Mouse (Mus musculus) testis, postnatal 14 days (tissue): ENCODE data around the gene Dnmt1.

Experiments
- DNase-seq: peaks from one replicate; pipeline ENCODE4 v3.0.0; 2021; ENCODE audit warnings: low spot score

Dnmt1 gene

DNA sequence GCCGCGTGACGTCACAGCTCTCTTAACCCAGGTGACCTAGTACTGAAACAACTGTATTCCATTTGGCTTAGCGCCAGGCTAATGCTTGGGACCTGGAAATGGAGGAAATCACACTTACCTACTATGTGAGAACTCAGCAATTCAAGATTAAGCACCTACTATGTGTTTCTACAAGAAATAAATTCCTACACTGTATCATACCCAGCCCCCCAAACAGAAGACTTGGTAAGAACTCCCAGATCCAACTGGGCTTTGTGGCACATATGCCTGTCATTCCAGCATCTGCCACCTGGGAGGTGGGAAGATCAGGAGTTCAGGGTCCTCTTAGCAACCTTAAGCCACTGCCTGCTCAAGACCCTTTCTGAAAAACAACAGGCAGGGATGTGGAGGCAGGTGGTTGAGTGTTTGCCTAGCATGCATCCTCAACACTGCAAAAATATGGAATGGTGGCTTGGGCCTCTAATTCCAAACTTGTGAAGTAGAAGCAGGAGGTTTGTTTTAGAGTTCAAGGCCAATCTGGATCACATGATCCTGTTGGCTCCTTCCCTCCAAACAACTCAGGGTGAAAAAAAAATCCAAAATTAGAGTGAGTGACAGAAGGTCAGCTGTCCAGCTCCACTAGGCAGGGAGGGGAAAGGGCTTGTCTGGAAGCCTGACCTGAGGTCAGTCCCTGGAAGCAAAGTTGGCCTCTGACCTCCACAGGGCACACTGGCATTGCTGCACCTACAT, 17.4 kb upstream of the Dnmt1 start:
- DNase-seq = no peak

DNA sequence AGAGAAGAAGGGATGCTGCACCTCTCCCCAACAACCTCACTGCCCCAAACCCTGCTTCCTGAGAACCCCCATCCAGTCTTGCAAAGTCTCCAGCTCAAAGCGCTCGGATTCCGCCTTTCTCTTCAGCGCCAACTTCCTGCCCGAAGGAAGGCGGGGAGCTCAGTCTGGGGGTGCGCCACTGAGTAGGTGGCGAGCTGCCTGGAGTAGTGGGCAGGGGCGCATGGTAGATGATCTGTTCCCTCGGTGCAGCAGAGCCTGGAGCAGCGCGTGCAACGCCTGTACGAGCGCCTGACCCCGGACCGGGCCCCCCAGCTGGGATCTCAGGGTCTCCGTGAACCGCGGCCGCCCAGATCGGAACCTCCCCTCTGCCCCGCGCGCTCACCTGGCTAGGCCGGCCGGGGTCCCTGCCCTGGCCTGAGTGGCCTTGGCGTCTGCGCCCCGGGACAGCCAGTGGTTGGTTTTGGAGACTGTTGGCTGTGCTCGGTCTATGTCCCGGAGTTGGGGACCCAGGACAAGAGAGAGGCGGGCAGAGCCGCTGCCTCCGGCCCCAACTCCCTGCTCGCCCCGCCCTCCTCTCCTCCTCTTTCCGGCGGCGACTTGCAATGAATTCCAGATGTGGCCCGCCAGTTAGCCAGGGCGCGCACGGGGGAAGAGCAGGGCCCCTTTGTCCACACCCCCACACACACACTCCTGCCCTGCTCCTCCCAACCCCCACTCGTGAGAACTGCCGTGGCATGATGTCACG, 16.7 kb upstream of the Dnmt1 start, which contains the start of gene S1pr2:
Gene S1pr2, minus strand, starts transcription at position 566 of the 745 bp plus-strand sequence.
- peak; percentile 77 for DNase-seq

DNA sequence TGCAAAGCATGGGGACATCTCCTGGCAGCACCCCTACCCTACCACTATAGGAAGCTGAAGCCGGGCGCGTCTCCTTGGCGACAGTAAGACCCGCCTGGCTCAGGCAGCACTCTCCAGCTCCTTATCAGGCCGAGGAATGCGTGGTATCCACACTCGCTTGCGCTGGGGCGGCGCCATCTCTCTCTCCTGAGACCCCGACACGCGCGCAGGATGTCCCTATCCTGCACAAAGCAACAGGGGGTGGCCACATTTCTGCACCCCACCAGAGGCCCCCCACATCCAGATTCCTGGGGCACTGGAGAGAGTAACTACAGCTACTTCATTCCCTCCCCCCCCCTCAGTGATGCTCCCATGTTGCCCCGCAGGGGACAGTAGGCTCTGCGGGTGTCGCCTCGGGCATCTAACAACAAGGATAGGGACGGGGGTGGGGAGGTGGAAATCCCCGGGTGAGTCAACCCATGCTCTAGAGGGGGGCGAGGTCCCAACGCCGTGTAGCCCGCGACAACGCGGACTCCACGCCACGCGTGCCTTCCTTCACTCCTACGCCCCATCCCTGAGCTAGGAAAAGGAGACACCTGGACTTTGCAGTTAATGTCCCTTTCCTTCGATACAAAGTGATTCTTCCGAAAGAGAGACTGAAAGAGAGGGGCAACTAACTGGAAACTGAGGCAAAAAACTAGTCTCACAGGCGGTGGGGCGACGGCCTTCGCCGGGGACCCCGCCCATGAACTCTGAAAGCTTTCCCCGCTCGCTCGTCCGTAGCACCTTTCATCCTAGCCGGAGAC, 15.9 kb upstream of the Dnmt1 start:
- DNase-seq = peak; percentile 50

DNA sequence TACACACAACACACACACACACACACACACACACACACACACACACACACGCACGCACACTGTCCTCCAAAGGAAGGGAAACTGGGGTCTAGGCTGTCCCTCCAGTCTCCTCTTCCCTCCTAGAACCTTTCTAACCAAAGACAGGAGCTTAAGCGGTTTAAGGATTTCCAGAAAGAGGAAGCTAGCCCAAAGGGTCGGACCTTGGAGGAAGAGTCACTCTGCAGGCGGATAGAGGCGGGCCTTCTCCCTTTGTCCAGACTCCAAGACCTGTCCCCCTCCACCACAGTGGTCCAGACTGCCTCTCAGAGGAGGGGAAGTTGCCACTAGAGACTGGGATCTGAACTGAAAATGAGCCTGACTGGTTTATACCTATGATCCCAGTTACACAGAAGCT, 14.0 kb upstream of the Dnmt1 start:
- no peak for DNase-seq

DNA sequence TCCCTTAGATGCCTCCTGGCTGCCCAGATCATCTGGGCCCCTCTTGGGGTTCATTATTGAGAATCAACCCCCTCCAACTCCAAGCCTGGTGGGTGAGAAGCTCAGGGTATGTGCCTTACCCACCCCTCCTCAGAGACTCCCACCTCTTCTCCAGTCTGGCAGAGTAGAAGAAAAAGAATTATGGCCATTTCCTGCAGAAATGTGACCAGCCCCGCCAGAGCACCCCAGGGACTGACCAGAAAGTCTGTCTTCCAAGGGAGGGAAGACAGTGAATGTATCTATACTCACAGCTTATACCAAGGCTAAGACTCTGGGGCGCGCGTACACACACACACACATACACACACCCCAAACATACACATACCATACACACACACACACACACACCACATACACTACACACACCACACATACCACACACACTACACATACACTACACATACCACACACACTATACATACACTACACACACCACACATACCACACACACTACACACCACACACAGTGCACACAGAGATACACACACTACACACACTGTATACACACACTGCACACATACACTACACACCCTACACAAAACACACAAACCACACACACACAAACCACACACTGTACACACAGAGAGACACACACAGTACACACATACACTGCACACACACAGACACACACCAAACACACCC, 13.5 kb upstream of the Dnmt1 start:
- no peak for DNase-seq

DNA sequence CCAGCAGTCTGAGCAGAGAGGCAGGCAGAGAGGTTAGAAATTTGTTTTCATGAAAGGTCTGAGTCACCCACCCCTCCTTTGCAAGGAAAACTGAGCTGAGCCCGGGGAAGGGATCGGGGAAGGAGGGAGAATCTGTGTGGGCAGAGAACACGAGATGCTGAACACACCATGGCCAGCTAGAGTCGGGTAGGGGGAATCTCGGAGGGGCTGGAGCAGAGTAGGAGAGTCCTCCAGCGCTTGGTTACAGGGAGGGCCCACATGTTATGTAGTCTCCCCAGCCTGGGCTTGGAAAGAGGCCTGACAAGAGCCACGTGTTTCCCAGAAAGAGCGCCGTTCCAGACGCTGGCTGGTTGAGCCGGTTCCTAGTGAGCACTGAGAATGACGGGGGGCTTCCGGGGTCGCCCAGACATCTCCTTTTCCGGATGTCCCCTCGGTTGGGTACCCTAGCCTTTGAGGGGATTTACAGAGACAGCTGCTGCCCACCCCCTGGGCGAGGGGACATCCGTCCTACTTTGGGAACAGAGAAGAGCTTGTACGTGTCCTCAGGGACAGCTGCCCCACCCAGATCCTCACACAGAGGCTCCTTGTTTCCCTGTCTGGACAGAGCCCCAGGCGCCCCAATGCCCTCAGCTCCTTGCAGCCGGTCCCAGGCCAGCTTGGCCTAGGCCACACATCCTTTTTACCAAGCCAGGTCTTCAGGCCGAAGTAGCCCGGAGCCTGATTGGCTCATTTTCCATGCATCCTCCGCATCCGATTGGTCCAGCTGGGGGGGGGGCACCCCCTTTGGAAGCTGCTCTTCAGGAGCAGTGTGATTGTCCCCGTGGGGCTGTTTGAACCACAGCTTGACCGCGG, 12.7 kb upstream of the Dnmt1 start:
- peak; percentile 37 for DNase-seq

DNA sequence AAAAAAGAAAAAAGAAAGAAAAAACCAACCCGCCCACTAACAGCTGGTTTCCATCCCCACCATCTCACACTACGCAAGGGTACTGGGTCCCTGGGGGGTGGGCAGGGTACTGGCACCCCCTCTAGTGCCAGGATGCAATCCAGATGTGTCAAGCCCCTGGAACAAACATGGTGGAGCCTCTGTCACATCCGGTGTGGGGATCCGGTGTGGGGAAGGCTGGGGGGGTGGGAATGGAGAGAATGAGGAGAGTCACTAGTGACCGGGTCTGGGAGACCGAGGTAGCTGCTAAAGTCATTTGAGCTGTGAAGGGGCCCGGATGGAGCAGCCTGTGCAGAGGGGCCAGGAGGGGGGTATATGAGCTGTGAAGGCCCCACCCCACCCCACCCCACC, 12.1 kb upstream of the Dnmt1 start:
- DNase-seq = no peak

DNA sequence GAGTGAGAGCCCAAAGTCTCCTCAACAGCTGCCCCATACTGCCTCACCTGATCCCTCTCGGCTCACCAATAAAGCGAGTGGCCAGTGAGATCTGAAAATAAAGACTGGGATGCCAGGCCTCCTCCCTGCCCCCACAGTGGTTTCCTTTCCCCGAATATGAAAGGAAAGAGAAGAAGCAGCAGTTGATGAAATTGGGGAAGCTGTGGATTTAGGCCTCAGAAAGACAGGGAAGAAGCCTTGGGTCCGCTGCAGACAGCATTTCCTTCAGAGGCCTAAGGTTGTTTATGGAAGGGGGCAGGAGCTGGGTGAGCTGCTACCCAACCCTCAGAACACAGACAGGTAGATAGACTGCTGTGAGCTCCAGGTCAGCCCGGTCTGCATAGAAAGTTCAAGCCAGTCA, 7.1 kb upstream of the Dnmt1 start:
- no peak for DNase-seq

DNA sequence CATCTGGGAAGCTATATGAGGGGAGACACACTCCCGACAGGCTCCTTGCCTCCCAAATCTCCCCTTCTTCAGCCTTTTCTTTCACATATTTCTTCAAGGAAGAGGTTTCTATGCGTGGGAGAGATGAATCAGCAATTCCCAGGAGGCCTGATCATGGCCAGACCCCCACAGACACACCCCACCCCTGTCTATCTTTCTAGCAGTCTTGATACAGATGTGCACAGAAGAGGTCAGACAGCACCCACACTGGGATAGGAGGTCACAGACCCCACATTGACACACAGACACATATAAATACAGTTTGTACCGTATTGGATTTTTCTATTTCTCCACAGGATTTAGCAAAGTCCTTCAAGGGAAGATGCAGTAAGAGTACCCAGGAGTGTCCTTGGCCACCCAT, 6.3 kb upstream of the Dnmt1 start:
- DNase-seq = no peak

DNA sequence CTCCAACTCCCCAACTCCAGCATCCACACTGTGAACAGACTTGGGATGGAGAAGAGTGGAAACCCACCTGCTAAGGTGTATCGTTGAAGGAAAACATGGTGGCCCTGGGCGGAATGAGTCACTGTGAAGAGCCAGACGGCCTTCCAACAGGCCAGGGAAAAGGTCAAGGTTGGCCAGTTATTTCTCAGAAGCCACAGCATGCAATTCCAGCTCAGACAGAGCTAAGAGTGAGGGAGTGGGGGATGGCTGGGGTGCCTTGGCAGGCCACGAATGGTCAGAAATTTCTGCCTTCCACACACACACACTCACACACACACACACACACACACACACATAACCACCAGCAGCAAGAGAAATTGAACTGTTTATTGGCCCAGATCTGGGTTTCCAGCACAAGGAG, 5.9 kb upstream of the Dnmt1 start:
- DNase-seq = no peak

DNA sequence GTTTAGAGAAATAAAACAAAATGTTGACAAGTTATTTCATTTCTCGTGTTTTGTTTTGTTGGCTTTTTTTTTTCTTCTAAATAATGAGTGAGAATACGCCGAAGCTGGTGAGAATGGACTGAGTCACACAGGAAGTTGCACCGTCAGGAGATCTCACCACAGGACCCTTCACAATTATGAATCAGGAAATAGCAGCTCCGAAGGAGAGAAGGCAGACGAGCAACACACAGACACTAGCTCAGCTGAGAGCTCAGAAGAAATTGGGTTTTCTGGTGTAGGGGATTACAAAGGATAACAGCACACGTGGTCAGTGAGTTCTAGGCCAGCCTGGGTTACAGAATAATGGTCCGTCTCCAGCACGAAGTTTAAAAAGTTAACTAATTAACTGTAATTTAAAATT, 1.9 kb upstream of the Dnmt1 start:
- no peak for DNase-seq

DNA sequence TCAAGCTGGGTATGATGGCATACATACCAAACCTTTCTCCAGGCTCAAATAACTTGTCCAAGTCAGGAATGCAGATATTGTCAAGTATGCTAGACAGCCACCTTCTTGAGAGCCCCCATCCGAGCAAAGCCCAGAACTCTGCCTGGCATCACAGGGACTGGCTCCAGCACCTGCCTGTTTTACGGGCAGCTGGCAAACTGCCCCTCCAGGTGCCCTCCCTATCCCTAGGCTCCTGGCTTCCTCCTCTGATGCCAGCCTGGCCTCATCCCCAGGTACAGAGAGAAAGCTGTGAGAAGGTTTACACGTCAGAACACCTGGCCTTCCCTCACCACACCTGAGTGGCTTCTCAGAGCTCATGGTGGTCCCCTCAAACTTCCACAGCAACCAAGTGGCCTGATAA, 2.7 kb downstream of the Dnmt1 start:
- DNase-seq = no peak

DNA sequence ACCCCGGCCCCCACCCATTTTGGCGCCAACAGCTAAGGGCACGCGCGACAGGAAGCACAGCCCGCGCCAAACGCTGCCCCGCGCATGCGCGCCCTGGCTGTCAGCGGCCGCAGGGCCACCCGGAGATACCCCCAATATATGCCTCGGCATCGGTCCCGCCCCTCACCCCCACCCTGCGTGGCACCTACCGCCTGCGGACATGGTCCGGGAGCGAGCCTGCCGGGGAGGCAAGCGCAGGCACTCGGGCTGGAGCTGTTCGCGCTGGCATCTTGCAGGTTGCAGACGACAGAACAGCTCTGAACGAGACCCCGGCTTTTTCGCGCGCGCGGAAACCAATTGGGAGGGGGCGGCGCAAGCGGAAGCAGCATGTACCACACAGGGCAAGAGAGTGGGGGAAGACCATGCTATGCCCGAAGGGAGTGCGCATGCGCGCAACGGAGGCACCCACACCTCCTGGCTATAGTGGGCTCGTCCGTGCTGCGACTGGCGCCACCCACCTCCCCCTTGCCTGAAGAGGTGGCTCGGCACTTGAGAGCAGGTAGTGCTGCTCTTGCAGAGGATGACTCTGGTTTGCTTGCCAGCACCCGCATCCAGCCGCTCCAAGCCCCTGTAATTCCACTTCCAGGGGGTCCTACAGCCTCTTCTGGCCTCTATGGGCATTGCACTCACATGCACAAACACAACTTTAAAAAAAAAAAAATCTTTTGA, 7.0 kb downstream of the Dnmt1 start:
- DNase-seq = peak; percentile 96

DNA sequence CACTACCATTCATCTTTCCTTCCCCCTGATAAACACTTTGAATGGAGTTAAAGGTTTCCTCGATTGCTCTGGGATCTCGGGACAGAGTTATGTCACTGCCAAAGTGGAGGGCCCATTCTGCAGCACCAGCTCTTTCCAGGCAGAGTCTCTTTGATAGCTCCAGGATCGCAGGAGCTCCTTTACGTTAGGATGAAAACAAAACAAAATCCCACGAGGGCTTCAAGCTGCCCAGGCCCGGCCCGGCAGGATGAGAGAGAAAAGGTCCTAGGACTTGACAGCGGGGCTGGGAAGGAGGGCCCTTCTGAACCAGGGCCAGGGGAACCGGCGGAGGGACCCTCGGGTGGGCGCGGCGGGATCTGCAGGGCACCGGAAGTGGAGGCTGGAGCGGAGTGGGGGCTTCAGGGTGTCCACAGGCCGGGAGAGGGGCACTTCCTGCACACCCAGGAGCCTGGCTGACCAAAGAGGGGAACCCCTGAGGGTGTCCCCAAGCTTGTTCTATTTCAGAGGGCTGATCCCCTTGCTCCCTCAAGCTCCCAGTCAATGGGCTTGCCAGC, 7.6 kb downstream of the Dnmt1 start:
- no peak for DNase-seq

DNA sequence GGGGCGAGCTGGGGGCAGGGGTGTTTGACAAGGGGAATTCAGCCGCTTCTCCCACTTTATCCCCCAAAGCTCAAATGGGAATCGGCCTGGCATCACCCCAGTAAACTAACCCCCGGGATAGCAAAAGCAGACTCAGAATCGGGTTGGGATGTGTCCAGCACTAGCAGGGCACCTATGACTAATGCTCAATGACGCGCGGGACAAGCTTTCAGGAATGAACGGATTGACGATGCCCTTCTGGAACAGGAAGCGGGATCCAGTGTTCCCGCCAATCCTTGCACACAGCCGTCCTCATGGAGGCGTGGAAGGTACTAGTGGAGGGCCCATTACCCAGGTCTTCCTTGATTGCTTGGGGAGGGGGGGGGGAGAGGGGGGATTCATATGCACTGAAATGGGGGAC, 8.2 kb downstream of the Dnmt1 start:
- no peak for DNase-seq

DNA sequence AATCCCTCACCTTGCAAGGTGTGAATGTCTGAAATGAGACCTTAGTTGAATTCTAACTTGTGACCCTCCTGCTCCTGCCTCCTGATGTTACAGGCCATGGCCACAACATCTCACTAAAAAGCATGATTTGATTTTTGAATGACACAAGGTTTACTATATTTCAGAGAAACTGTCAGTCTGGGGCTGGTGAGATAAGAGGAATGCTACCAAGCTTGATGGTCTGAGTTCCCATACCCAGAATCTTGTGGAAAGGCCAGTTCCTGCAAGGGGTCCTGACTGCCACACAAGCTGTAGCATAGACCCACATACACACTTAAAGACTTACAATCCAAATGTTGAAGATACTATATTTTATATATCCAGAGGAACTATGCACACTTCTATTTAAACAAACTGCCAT, 9.3 kb downstream of the Dnmt1 start:
- no peak for DNase-seq

DNA sequence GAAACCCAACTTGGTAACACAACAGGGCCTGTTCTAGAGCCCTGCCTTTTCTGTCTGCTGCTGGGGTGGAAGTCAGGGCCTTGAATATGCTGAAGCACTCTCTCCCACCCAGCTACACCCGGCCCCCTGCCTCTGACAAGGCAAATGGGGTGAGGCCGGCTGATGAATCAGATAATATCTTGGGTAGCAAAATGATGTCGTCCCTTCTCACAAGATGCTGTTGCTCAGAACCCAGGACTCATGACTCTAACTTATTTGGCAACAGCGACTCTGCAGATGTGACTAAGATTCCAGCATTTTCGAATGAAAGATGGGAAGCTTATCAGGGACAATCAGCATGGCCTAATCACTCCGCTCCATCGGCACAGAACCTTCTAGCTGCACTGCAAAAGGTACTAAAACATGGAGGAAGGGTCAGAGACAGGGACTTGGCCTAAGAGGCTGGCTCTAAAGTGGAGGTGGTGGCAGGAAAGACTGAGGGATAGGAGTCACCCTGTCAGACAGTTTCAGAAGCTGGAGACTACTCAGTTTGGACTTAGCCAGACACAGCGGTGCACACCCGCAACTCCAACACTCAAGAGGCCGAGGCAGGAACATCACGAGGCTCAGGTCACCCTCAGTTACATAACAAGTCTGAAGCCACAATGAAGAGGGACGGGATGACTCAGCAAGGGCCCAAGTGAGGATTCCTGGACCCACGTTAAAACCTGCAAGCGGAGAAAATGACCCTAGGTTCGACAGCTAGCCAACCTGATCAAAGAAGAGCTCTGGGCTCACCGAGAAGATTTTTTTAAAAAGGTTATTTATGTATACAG, 13.4 kb downstream of the Dnmt1 start:
- DNase-seq = no peak

DNA sequence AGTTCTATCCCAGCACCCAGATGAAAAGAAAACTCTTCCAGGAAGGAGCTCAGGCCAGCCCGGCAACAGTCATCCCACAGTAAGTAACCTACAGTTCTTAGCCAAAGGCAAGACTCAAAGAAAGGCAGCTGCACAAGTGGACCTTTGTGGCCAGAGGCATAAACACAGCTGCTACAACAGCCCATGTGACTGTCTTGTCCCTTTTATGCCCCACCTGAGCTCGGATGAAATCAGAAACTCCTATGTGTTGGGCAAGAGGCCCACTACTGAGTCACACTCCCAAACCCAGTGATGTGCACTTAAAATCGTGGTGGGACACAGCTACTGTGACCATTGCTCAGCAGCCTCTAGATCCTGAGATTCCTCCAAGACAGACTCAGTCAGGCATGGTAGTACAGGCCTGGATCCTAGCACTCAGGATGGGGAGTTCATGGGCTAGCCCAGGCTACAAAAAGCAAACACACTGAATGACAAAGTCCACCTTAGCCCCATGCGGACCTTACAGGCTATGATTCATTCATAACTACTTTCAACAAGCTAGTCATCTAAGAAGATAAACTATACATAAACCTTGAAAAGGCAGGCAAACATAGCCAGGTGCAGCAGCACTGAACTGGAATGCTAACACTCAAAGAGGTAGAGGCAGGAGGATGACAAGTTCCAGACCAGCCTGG, 14.9 kb downstream of the Dnmt1 start:
- DNase-seq = no peak

DNA sequence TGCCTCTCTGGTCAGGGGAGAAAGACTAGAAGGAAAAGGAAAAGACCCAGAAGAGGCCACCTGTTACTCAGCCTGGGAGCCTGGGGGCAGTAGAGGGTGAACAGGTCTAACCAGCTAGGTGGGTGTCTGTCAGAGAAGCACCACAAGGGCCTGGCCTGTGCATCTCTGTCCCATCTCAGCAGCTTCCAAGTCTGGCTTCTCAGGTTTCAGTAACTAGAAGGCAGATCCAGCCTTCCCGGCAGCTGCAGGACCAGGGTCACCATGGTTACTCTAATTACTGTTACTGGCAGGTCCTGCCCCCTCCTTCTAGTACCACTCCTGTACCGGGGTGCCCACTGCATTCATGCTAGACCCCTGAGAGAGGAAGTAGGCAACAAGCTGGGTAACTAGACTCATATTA, 15.8 kb downstream of the Dnmt1 start:
- no peak for DNase-seq
